Mouse (Mus musculus) kidney, embryonic 16.5 days (tissue): ENCODE results near the gene Cenpa. TPM values are rescaled to one million over a fixed set of nuclear protein-coding genes. Genes with fewer than 3 reads are reported as not detected.

Source experiments
- ATAC-seq: fragments of 200-750 bp; cut with Nextera tagmentation; 2 replicates; pipeline ENCODE4 v1.8.0; 2017; ENCODE audit warnings: moderate TSS enrichment; ENCODE audit not compliant: low FRiP score, low TSS enrichment
- H3K27ac ChIP-seq: fragments of 300-500 bp; sonication (generic); 2 replicates; pipeline ENCODE4 v1.5.1; 2014; ENCODE audit warnings: low read length
- H3K27me3 ChIP-seq: fragments of 300-500 bp; sonication (generic); 2 replicates; pipeline ENCODE4 v1.6.1; 2014; ENCODE audit warnings: low read length, control low read depth, mixed read lengths; ENCODE audit not compliant: insufficient read depth
- H3K36me3 ChIP-seq: fragments of 300-500 bp; sonication (generic); 2 replicates; pipeline ENCODE4 v1.6.1; 2014; ENCODE audit warnings: low read length, control low read depth, mixed read lengths; ENCODE audit not compliant: insufficient read depth
- H3K4me1 ChIP-seq: fragments of 300-500 bp; sonication (generic); 2 replicates; pipeline ENCODE4 v1.6.1; 2014; ENCODE audit warnings: low read length, control low read depth, mixed read lengths; ENCODE audit not compliant: insufficient read depth
- H3K4me2 ChIP-seq: fragments of 300-500 bp; sonication (generic); replicated peaks from 2 replicates; pipeline ENCODE4 v1.6.1; 2014; ENCODE audit warnings: low read depth, low read length
- H3K4me3 ChIP-seq: fragments of 300-500 bp; sonication (generic); 2 replicates; pipeline ENCODE4 v1.5.1; 2014; ENCODE audit warnings: mild to moderate bottlenecking, low read length
- H3K9ac ChIP-seq: fragments of 300-500 bp; sonication (generic); replicated peaks from 2 replicates; pipeline ENCODE4 v1.6.1; 2014; ENCODE audit warnings: low read length
- H3K9me3 ChIP-seq: fragments of 300-500 bp; sonication (generic); 2 replicates; pipeline ENCODE4 v1.6.1; 2016; ENCODE audit warnings: low read length, control low read depth
- WGBS: fragments of 180-500 bp; shearing (Covaris S2); extraction: QIAGEN DNeasy Blood & Tissue Kit; methylation state at CpG from one replicate; pipeline ENCODE4 v1.1.7; 2014; 5-methylcytosine and 5-hydroxymethylcytosine counted together
- polyA plus RNA-seq: library from polyadenylated mRNA; unstranded; fragments of >200 nt; fragmentation: Nextera tagmentation; extraction: Ambion mirVana; gene quantifications from 2 replicates; pipeline ENCODE4 v1.2.1, GENCODE M21; 2015

Cenpa gene
- polyA plus RNA-seq, 1 experiment from 2014 or later, result 266 TPM

DNA sequence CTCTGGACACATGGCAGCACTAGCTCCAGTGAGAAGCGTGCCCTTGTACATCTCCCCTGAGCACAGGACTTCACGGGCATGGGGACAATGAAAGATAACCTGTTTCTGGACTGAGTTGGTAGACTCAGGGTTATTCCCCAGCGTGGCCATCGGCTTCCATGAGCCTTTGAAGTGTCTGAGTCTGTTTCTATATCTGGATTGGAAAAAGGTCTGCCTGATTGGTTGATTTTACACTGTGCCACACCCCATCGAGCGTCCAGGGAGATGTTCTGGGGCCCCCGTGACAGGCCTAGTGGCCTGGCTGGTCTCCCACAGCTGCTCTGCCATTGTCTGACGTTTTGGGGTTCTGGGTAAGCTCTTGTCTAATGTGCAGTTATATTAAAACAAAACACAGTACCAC, 11.5 kb upstream of the Cenpa start:
- ATAC-seq, result no peak
- Histone ChIP-seq H3K4me1 (no peaks in the 10 kb centered on the region), H3K4me2 (no peak overlapping the region), H3K36me3 (peaks cover 24% of the 10 kb centered on the region), H3K9ac (no peak overlapping the region), H3K4me3 (no peak overlapping the region), H3K9me3 (no peaks in the 10 kb centered on the region), H3K27ac (no peak overlapping the region), H3K27me3 (no peaks in the 10 kb centered on the region)
- WGBS, result 79% methylated on average over 8 of the region's 8 CpGs

DNA sequence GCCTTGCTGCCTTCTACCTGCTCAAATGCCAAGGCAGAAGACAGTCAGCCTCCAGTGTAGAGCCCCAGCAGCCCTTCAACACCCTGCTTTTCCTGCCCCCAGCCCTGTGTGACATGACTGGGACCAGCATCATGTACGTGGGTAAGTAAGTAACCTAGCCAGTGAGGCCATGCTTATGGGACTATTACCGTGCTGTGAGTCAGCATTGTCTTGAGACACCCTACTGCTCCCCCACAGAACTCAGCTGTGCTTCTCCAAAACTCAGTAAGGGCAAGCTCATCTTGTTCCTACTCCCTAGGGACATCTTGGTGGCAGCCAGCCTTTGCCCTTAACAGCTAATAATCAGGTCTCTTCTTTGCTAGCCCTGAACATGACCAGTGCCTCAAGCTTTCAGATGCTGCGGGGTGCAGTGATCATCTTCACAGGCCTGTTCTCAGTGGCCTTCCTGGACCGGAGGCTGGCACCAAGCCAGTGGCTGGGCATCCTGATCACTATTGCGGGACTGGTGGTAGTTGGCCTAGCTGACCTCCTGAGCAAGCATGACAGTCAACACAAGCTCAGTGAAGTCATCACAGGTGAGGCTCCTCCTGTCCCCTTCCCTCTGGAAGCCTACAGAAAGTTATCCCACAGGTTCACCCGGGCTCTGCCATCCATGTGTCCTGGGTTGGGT, 10.9 kb upstream of the Cenpa start:
- Histone ChIP-seq H3K4me3 (no peak overlapping the region), H3K4me2 (no peak overlapping the region), H3K27me3 (no peaks in the 10 kb centered on the region), H3K27ac (no peak overlapping the region), H3K9me3 (0 out of 2 replicates have a peak, but pooled peaks cover 3% of the 10 kb centered on the region), H3K36me3 (peaks cover 24% of the 10 kb centered on the region), H3K4me1 (no peaks in the 10 kb centered on the region), H3K9ac (no peak overlapping the region)
- ATAC-seq, result no peak
- 93% methylated on average over 6 of the region's 6 CpGs for WGBS

DNA sequence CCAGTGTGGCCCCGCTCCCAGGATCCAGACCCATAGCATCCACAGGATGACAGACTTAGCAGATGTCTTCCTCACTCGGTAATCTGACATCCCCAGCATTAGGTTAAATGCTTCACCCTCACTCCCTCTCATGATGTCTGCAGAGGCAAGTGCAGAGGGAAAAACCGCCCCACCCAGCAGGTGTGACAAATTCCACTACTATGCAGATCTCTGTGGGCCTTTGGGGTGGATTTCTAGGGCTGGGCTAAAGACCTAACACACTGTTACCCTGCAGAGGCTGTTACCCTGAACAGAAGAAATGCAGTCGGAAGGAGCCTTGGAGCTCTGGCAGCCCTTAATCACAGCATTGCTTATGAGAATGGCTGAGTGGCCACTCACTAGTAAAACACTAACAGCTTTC, 7.5 kb upstream of the Cenpa start:
- no peak overlapping the region for H3K4me2 ChIP-seq
- no peak overlapping the region for H3K27ac ChIP-seq
- 77% methylated on average over 4 of the region's 4 CpGs for WGBS
- H3K36me3 ChIP-seq, result peaks cover 20% of the 10 kb centered on the region
- H3K4me3 ChIP-seq, result no peak overlapping the region
- H3K27me3 ChIP-seq, result no peaks in the 10 kb centered on the region
- no peak overlapping the region for H3K9ac ChIP-seq
- no peak for ATAC-seq
- H3K4me1 ChIP-seq, result no peaks in the 10 kb centered on the region
- 0 out of 2 replicates have a peak, but pooled peaks cover 3% of the 10 kb centered on the region for H3K9me3 ChIP-seq

DNA sequence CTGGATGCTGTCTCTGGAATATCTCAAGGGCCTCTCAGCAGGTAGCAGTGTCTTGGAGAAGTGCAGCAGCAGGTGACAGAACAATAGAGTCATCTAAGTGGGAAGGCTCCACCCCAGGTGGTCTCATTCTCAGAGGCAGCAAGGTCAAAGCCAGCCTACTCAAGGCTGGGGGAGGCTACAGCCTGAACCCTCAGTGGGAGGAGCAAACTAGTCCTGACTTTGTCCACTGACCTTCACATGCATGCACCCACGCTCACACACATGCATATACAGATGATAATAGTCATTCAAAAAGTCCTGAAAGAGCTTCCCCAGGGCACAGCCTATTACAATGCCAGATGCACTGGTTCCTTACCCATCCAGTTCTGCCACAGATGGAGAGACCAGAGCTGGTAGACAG, 6.3 kb upstream of the Cenpa start:
- Histone ChIP-seq H3K27ac (no peak overlapping the region), H3K4me2 (no peak overlapping the region), H3K36me3 (peaks cover 20% of the 10 kb centered on the region), H3K9me3 (0 out of 2 replicates have a peak, but pooled peaks cover 3% of the 10 kb centered on the region), H3K4me1 (no peaks in the 10 kb centered on the region), H3K4me3 (no peak overlapping the region), H3K9ac (no peak overlapping the region), H3K27me3 (no peaks in the 10 kb centered on the region)
- 82% methylated on average over 1 of the region's 1 CpGs for WGBS
- ATAC-seq, result no peak

GRCm38 (mm10) chr5:30660813-30661212, 5.8 kb upstream of the Cenpa start:
- Histone ChIP-seq H3K27me3 (no peaks in the 10 kb centered on the region), H3K4me2 (no peak overlapping the region), H3K36me3 (peaks cover 17% of the 10 kb centered on the region), H3K9me3 (0 out of 2 replicates have a peak, but pooled peaks cover 3% of the 10 kb centered on the region), H3K9ac (no peak overlapping the region), H3K4me3 (no peak overlapping the region), H3K27ac (no peak overlapping the region), H3K4me1 (peaks cover under 1% of the 10 kb centered on the region; the same call in 1 of the 2 replicates)
- ATAC-seq, result no peak
- 95% methylated on average over 5 of the region's 5 CpGs for WGBS

DNA sequence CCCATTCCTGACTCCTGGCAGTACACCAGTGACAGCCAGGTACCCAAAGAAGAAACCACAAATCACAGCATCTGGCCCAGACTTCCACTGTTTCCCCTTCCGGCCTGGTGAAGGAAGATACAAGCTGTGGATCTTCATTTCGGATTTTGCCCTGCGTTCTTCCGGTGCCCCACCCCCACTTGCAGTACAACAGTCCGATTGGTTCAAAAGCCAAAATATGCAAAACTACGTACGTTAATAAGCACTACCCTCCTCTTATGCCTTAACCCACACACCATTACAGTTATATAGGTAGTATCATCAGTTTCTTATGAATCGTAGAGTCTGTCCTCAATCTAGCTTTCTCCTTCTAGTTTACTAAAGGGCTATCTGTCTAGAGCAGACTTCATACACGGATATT, 1.2 kb upstream of the Cenpa start:
- 88% methylated on average over 9 of the region's 9 CpGs for WGBS

DNA sequence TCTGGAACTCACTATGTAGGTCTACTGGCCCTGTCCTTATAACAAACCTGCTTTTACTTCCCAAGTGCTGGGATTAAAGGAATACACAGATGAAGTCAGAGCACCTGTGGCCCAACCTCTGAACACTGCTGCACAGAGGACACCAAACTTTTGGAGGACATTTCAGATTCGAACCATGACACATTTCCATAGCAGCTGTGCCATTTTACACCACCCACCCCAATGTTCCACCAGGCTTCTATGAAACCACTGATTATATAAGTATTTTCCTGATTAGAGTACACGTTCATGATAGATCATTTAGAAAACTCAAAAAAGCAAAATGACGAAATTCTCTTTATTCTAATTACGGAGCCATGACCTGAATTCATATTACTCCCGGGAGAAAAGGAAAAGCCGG, 609 bp upstream of the Cenpa start:
- H3K4me3 ChIP-seq, result peak overlapping the region; percentile 93
- H3K27me3 ChIP-seq, result no peaks in the 10 kb centered on the region
- H3K4me2 ChIP-seq, result peak overlapping the region; percentile 60
- H3K27ac ChIP-seq, result peak overlapping the region; percentile 92
- H3K36me3 ChIP-seq, result peaks cover 10% of the 10 kb centered on the region
- H3K9me3 ChIP-seq, result no peaks in the 10 kb centered on the region
- WGBS, result 51% methylated on average over 6 of the region's 6 CpGs
- ATAC-seq, result no peak
- peak overlapping the region; percentile 70 for H3K9ac ChIP-seq
- peaks cover 22% of the 10 kb centered on the region for H3K4me1 ChIP-seq

More for the DNA sequence above, 1.2 kb upstream of the Cenpa start:
- Histone ChIP-seq H3K9me3 (0 out of 2 replicates have a peak, but pooled peaks cover 2% of the 10 kb centered on the region), H3K36me3 (peaks cover 10% of the 10 kb centered on the region), H3K4me1 (peaks cover 22% of the 10 kb centered on the region), H3K4me2 (no peak overlapping the region), H3K27ac (no peak overlapping the region), H3K27me3 (no peaks in the 10 kb centered on the region), H3K9ac (no peak overlapping the region), H3K4me3 (no peak overlapping the region)
- ATAC-seq, result no peak

GRCm38 (mm10) chr5:30667215-30667614, 638 bp downstream of the Cenpa start:
- Histone ChIP-seq H3K4me1 (peaks cover 22% of the 10 kb centered on the region), H3K4me3 (peak overlapping the region; percentile 93), H3K27me3 (no peaks in the 10 kb centered on the region), H3K4me2 (peak overlapping the region; percentile 60), H3K36me3 (peaks cover 18% of the 10 kb centered on the region), H3K9ac (peak overlapping the region; percentile 91), H3K9me3 (no peaks in the 10 kb centered on the region), H3K27ac (peak overlapping the region; percentile 85)
- no peak for ATAC-seq
- under 1% methylated on average over 13 of the region's 13 CpGs for WGBS

GRCm38 (mm10) chr5:30667686-30668085, 1.1 kb downstream of the Cenpa start:
- WGBS, result 5% methylated on average over 3 of the region's 3 CpGs
- peaks cover 22% of the 10 kb centered on the region for H3K36me3 ChIP-seq
- peak overlapping the region; percentile 93 for H3K4me3 ChIP-seq
- H3K9me3 ChIP-seq, result no peaks in the 10 kb centered on the region
- ATAC-seq, result no peak
- H3K9ac ChIP-seq, result peak overlapping the region; percentile 91
- peak overlapping the region; percentile 60 for H3K4me2 ChIP-seq
- H3K4me1 ChIP-seq, result peaks cover 22% of the 10 kb centered on the region
- no peak overlapping the region for H3K27ac ChIP-seq
- H3K27me3 ChIP-seq, result no peaks in the 10 kb centered on the region

GRCm38 (mm10) chr5:30668637-30669495, 2.3 kb downstream of the Cenpa start:
- no peak for ATAC-seq
- Histone ChIP-seq H3K36me3 (peaks cover 32% of the 10 kb centered on the region), H3K4me3 (peak overlapping the region; percentile 93), H3K27ac (no peak overlapping the region), H3K4me1 (peaks cover 22% of the 10 kb centered on the region), H3K4me2 (peak overlapping the region; percentile 60), H3K9me3 (no peaks in the 10 kb centered on the region), H3K27me3 (no peaks in the 10 kb centered on the region), H3K9ac (no peak overlapping the region)
- WGBS, result 89% methylated on average over 9 of the region's 9 CpGs
